Mouse (Mus musculus): ENCODE results near the gene Mndal. TPM values are rescaled to one million over a fixed set of nuclear protein-coding genes. Genes with fewer than 3 reads are reported as not detected.
"Not testable (repeated sequence)": the region's sequence is repeated elsewhere in the genome, so short reads cannot be mapped to it uniquely, and the experiment has no call there.

Gene Mndal
- polyA plus RNA-seq, 1 experiment from 2014 or later: 0.93 TPM

DNA sequence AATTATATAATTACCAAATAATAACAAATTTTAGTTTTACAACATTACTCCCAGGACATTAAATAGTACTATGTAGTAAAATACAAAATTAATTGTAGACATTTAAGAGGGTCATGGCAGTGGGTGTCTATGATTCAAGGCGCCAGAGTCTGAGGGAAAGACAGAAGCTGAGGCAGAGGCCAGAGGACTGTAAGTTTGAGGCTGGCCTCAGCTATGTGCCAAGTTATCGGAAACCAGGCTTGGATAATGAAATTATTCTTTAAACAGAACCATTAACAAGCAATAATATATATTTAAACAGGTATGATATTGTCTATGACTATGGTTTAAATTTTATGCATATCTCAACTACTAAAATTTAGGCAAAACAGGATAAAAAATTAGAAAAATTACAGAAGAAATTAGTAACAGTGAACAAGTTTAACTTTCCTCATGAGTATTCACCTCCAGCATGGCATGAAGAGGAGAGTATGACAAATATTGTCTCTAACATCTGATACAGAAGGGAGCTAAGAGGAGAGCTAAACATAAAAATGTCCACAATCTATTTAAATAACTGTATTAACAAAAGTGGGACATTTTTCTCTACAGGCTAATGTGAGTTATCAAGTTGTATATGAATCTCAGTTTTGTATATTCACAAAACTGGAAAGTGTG, 30.4 kb downstream of the Mndal start:
- WGBS: 87% methylated on average over 2 of the region's 2 CpGs
- Histone ChIP-seq H3K4me3 (ENCODE audit: low read depth, low read length) (no peak overlapping the region), H3K4me2 (replicated peaks; ENCODE audit: low read depth, low read length) (no peak overlapping the region), H3K9me3 (ENCODE audit: control insufficient read depth, low read length) (no peaks in the 10 kb centered on the region), H3K4me1 (replicated peaks; ENCODE audit: control insufficient read depth, insufficient read depth, low read length) (no peaks in the 10 kb centered on the region), H3K9ac (ENCODE audit: low read depth, low read length) (no peak overlapping the region), H3K36me3 (ENCODE audit: control insufficient read depth, insufficient read depth, low read length) (no peaks in the 10 kb centered on the region), H3K27me3 (ENCODE audit: control insufficient read depth, insufficient read depth, low read length) (no peaks in the 10 kb centered on the region), H3K27ac (ENCODE audit: low read depth, low read length) (no peak overlapping the region)
- no peak for ATAC-seq (ENCODE audit: low FRiP score)
- DNase-seq (ENCODE audit: low spot score): no peak

DNA sequence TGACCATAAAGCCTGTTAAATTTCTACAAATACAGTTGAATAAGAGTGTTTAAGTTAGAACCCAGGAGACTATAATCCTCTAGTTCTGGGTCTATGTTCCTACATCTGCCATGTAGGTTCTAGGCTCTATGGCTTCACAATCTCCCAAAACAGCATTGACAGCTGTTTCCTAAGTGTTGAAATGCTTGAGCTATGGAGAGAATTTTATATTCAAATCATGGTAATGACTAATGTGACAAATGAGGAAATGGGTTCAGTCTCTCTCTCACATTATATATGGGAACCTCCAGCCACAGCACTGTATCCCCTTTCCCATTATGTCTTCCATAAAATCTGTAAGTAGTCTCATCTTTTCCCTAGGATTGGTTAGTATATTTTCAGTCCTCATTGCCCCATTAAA, 33.9 kb downstream of the Mndal start:
- not testable (repeated sequence) for ATAC-seq (ENCODE audit: low FRiP score); H3K27ac ChIP-seq (ENCODE audit: low read depth, low read length)

DNA sequence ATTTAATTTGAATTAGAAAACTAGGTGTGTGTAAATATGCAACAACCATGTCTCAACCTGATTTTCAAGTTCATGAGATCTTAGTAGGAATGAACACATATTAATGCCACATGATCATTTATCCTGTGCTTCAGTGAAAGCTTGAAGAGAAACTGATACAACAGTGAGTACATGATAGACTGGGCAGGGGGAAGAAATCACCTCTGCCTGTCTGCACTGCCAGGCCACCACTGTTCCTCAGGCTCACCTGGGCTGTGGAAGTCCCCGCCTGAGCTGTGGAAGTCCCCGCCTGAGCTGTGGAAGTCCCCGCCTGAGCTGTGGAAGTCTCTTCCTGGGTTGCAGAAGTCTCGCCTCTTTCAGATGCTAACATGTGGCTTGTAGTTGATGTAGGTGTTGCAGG, 36.4 kb downstream of the Mndal start:
- not testable (repeated sequence) for H3K27me3 ChIP-seq (ENCODE audit: control insufficient read depth, insufficient read depth, low read length); ATAC-seq (ENCODE audit: low FRiP score); H3K36me3 ChIP-seq (ENCODE audit: control insufficient read depth, insufficient read depth, low read length); H3K4me1 ChIP-seq (replicated peaks; ENCODE audit: control insufficient read depth, insufficient read depth, low read length); H3K4me3 ChIP-seq (ENCODE audit: low read depth, low read length); H3K9me3 ChIP-seq (ENCODE audit: control insufficient read depth, low read length); DNase-seq (ENCODE audit: low spot score); H3K27ac ChIP-seq (ENCODE audit: low read depth, low read length); H3K4me2 ChIP-seq (replicated peaks; ENCODE audit: low read depth, low read length); H3K9ac ChIP-seq (ENCODE audit: low read depth, low read length)
- 82% methylated on average over 3 of the region's 4 CpGs for WGBS

More for the DNA sequence above, 33.9 kb downstream of the Mndal start:
- H3K4me3 ChIP-seq (ENCODE audit: low read depth, low read length); DNase-seq (ENCODE audit: low spot score); H3K27me3 ChIP-seq (ENCODE audit: control insufficient read depth, insufficient read depth, low read length); H3K4me2 ChIP-seq (replicated peaks; ENCODE audit: low read depth, low read length); H3K4me1 ChIP-seq (replicated peaks; ENCODE audit: control insufficient read depth, insufficient read depth, low read length); H3K9me3 ChIP-seq (ENCODE audit: control insufficient read depth, low read length); H3K36me3 ChIP-seq (ENCODE audit: control insufficient read depth, insufficient read depth, low read length); H3K9ac ChIP-seq (ENCODE audit: low read depth, low read length): not testable (repeated sequence)

DNA sequence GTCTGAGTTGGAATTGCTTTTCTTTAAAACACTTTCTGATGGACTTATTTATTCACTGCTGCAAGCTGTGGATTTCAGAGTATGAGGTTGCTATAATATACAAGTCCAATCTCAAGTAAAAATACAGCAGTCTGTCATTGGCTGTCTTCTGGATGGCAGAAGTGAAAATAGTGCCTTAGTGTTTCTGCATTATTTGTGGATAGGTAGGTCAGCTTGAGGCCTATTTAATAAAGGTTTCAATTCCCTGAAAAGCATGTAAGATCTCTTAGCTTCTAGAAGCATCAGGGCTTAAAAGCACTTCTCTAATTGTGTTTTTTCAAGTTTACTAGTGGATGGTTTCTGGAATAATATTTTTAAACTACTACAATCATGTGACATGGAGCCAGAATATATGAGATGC, 52.5 kb downstream of the Mndal start:
- DNase-seq (ENCODE audit: low spot score); H3K36me3 ChIP-seq (ENCODE audit: control insufficient read depth, insufficient read depth, low read length); H3K4me3 ChIP-seq (ENCODE audit: low read depth, low read length); H3K9ac ChIP-seq (ENCODE audit: low read depth, low read length); ATAC-seq (ENCODE audit: low FRiP score); H3K27ac ChIP-seq (ENCODE audit: low read depth, low read length); H3K4me1 ChIP-seq (replicated peaks; ENCODE audit: control insufficient read depth, insufficient read depth, low read length); H3K4me2 ChIP-seq (replicated peaks; ENCODE audit: low read depth, low read length); H3K27me3 ChIP-seq (ENCODE audit: control insufficient read depth, insufficient read depth, low read length); H3K9me3 ChIP-seq (ENCODE audit: control insufficient read depth, low read length): not testable (repeated sequence)

DNA sequence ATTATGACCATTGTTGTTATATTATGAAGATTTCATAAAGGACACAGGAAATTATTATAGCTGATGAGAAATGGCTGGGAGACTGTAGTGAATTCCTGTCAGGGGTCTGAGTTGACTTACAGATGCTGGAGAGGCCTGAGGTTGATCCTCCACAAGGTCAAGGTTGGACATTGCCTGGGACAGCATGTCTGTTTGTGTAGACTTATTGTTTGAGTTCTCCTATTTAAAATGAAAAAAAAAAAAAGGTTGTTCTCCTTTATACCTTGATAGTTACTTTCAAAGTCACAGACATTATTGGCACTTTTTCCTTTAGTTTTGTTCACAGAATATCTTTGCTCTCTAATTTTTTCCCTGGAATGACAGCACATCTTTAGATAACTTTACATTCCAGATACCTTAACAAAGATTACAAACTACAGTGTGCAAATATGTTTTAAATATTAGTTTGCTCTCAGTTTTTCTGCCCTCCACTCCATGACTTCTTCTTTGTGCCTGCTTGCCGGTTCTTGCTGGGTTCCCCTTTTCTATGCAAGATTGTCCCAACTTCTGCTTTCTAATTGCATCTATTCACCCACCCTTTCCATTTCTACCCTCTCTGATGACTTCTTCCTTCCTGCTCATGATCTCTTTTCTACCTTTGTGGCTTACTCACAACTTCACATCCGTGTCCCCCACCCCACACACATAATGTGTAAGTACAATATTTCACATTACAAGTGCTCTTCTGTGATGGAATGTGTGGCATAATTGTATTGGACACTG, 55.1 kb downstream of the Mndal start:
- DNase-seq (ENCODE audit: low spot score); H3K27me3 ChIP-seq (ENCODE audit: control insufficient read depth, insufficient read depth, low read length); H3K4me1 ChIP-seq (replicated peaks; ENCODE audit: control insufficient read depth, insufficient read depth, low read length); H3K4me3 ChIP-seq (ENCODE audit: low read depth, low read length); H3K4me2 ChIP-seq (replicated peaks; ENCODE audit: low read depth, low read length); H3K27ac ChIP-seq (ENCODE audit: low read depth, low read length); H3K9ac ChIP-seq (ENCODE audit: low read depth, low read length); ATAC-seq (ENCODE audit: low FRiP score); H3K9me3 ChIP-seq (ENCODE audit: control insufficient read depth, low read length); H3K36me3 ChIP-seq (ENCODE audit: control insufficient read depth, insufficient read depth, low read length): not testable (repeated sequence)
- 67% methylated on average over 1 of the region's 2 CpGs for WGBS

DNA sequence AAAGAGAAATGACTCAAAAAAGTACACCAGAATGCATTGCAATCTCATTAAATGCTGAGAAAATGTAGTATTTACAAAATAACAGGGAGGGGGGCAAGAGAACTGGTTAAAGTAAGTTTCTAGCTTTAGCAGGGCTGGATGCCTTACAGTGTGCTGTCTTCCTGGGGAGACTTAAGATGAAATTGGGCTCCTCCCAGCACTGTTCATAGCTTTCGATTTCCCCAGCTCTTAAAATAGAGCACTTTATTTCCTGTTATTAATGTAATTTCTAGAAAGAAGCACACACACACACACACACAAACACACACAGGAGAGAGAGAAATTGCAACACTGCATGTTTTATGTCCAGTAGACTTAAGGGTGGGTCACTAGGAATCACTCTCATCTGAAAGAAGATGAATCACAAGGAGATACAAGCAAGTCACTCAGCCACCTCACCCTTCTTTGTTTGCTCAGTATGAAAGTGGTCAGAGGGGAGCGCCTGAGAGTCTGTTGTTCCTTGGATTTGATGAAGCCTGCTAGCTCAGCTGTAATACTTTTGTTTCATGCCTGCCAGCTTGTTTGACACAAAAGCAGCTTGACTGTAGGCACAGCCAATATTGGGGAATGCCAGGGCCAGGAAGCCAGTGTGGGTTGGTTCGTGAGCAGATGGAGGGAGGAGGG, 62.2 kb downstream of the Mndal start:
- ATAC-seq (ENCODE audit: low FRiP score); H3K27ac ChIP-seq (ENCODE audit: low read depth, low read length); H3K4me3 ChIP-seq (ENCODE audit: low read depth, low read length); DNase-seq (ENCODE audit: low spot score); H3K9me3 ChIP-seq (ENCODE audit: control insufficient read depth, low read length); H3K9ac ChIP-seq (ENCODE audit: low read depth, low read length); H3K4me2 ChIP-seq (replicated peaks; ENCODE audit: low read depth, low read length); H3K4me1 ChIP-seq (replicated peaks; ENCODE audit: control insufficient read depth, insufficient read depth, low read length); H3K27me3 ChIP-seq (ENCODE audit: control insufficient read depth, insufficient read depth, low read length); H3K36me3 ChIP-seq (ENCODE audit: control insufficient read depth, insufficient read depth, low read length): not testable (repeated sequence)
- WGBS: 59% methylated on average over 3 of the region's 3 CpGs

DNA sequence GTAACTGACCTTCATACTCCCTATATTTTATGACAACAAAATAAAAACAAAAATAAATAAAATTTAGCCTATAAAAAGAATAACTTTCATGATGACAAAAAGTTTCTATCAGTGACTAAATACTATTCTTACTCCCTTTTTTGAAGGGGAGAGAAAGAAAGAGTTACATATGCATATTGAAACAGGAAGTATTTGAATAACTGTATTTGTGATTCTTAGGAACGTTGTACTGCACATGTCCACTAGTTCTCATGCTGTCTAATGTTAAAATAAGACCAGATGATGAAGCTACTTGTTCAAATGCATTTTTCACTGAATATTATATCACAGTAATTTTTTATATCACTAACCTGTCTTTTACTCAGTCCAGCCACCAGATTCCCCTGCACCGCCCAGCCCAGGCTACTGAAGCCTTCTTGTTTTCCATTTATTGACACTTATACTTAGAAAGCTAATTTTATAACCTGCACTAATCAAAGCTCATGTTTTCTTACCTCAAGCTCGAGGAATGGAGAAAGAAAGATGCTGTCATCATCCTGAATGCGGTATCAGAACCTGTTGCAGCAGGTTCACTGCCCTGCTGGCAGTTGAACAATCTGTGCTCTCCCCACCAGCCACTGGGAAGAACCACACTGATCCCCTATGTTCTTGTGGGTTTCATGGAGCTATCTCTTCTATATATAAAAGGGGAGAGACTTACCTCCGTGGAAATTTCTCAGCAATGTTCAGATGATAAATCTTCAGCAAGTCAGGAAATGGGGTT, 62.9 kb downstream of the Mndal start:
- H3K9ac ChIP-seq (ENCODE audit: low read depth, low read length); H3K4me2 ChIP-seq (replicated peaks; ENCODE audit: low read depth, low read length); H3K4me3 ChIP-seq (ENCODE audit: low read depth, low read length); H3K27ac ChIP-seq (ENCODE audit: low read depth, low read length); ATAC-seq (ENCODE audit: low FRiP score); H3K4me1 ChIP-seq (replicated peaks; ENCODE audit: control insufficient read depth, insufficient read depth, low read length); H3K36me3 ChIP-seq (ENCODE audit: control insufficient read depth, insufficient read depth, low read length); DNase-seq (ENCODE audit: low spot score); H3K27me3 ChIP-seq (ENCODE audit: control insufficient read depth, insufficient read depth, low read length); H3K9me3 ChIP-seq (ENCODE audit: control insufficient read depth, low read length): not testable (repeated sequence)
- WGBS: 78% methylated on average over 5 of the region's 5 CpGs

DNA sequence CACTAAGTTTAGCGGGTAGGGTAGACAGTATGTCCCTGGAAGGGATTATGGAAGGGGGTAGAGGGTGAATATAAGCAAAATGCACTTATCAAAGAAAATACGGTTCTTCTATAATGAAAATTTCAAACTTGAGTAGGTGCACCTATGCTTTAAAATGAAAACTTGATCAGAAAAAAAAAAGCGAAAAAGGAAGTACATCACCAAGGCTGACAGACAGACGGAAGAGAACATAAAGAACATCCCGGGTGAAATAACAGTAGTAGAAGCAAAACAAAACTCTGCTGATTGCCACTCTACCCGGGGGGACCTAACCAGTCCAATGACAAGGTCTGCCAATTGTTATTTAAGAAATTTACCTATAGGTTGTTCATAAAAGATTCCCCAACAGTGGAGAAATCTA, 64.0 kb downstream of the Mndal start:
- H3K4me3 ChIP-seq (ENCODE audit: low read depth, low read length); H3K36me3 ChIP-seq (ENCODE audit: control insufficient read depth, insufficient read depth, low read length); H3K27me3 ChIP-seq (ENCODE audit: control insufficient read depth, insufficient read depth, low read length); DNase-seq (ENCODE audit: low spot score); H3K4me1 ChIP-seq (replicated peaks; ENCODE audit: control insufficient read depth, insufficient read depth, low read length); ATAC-seq (ENCODE audit: low FRiP score); H3K4me2 ChIP-seq (replicated peaks; ENCODE audit: low read depth, low read length); H3K27ac ChIP-seq (ENCODE audit: low read depth, low read length); H3K9ac ChIP-seq (ENCODE audit: low read depth, low read length); H3K9me3 ChIP-seq (ENCODE audit: control insufficient read depth, low read length): not testable (repeated sequence)
- WGBS: 91% methylated on average over 6 of the region's 6 CpGs
